Mouse (Mus musculus) E14TG2a.4 (cell line): ENCODE measurements around the gene Ptgir.

Experiments used
- CTCF ChIP-seq: conservative IDR thresholded peaks from 2 replicates; pipeline ENCODE4 v1.5.1; 2014; ENCODE audit warnings: low read length
- NANOG ChIP-seq: IDR thresholded peaks from 2 replicates; pipeline ENCODE4 v1.6.1; 2014; ENCODE audit warnings: borderline replicate concordance, low read length, mixed read lengths
- POU5F1 ChIP-seq: IDR thresholded peaks from 2 replicates; pipeline ENCODE4 v1.6.1; 2014; ENCODE audit warnings: low read length, borderline replicate concordance

GRCm38 (mm10) chr7:16867488-16867887 lies 38.8 kb upstream of the Ptgir start:
- no peak for TF ChIP-seq CTCF
- no peak for TF ChIP-seq POU5F1
- TF ChIP-seq NANOG, result no peak
